Mouse (Mus musculus) CH12.LX (cell line): Measurements from ENCODE around the gene Lhb. TPM values are rescaled to one million over a fixed set of nuclear protein-coding genes. Genes with fewer than 3 reads are reported as not detected.

Experiments used
- DNase-seq: peaks from one replicate; pipeline ENCODE4 v3.0.0-alpha.2; 2013; ENCODE audit errors: extremely low read depth
- H3K27ac ChIP-seq: 2 replicates; pipeline ENCODE4 v1.5.1; 2012; ENCODE audit warnings: low read depth, mild to moderate bottlenecking, control low read depth, moderate library complexity; ENCODE audit not compliant: insufficient read depth
- H3K27me3 ChIP-seq: replicated peaks from 2 replicates; pipeline ENCODE3; 2012; ENCODE audit warnings: inconsistent platforms
- H3K36me3 ChIP-seq, 2 experiments: replicated peaks in 1 of 2; 2 replicates each; pipeline versions ENCODE3 to v1.6.1; 2012; ENCODE audit warnings: inconsistent platforms in 1 of 2, low read length in 1 of 2, mild to moderate bottlenecking in 1 of 2, mixed read lengths in 1 of 2, moderate library complexity in 1 of 2; ENCODE audit not compliant: control insufficient read depth in 1 of 2, insufficient read depth in 1 of 2
- H3K4me1 ChIP-seq, 2 experiments: 2 replicates each; pipeline ENCODE4 v1.6.1; 2012; ENCODE audit warnings: inconsistent platforms in 1 of 2, moderate library complexity in 1 of 2; ENCODE audit not compliant: insufficient read depth in 2 of 2, control insufficient read depth in 1 of 2
- H3K4me2 ChIP-seq: 2 replicates; pipeline ENCODE4 v1.6.1; 2012; ENCODE audit warnings: low read depth, mild to moderate bottlenecking, control low read depth; ENCODE audit not compliant: poor library complexity, insufficient read depth, severe bottlenecking
- H3K4me3 ChIP-seq, 3 experiments: fragments of 150-350 bp in 1 of 3; sonication (generic) in 1 of 3; replicated peaks in 1 of 3; 2 replicates each; pipeline versions ENCODE3 to v1.5.1; 2011 to 2012; ENCODE audit warnings: low read depth in 2 of 3, low read length in 2 of 3, mild to moderate bottlenecking in 2 of 3, moderate library complexity in 2 of 3, control low read depth in 1 of 3, improper control_type of control experiment in 1 of 3, inconsistent platforms in 1 of 3, mixed read lengths in 1 of 3; ENCODE audit not compliant: poor library complexity in 1 of 3
- H3K79me2 ChIP-seq: replicated peaks from 2 replicates; pipeline ENCODE4 v1.6.1; 2012; ENCODE audit warnings: mild to moderate bottlenecking, moderate library complexity; ENCODE audit not compliant: control insufficient read depth, poor library complexity, insufficient read depth, severe bottlenecking; ENCODE audit errors: extremely low read depth
- H3K9ac ChIP-seq: 2 replicates; pipeline ENCODE4 v1.6.1; 2012; ENCODE audit warnings: low read depth, mild to moderate bottlenecking, control low read depth, moderate library complexity; ENCODE audit not compliant: insufficient read depth
- H3K9me3 ChIP-seq: replicated peaks from 2 replicates; pipeline ENCODE3; 2012; ENCODE audit warnings: low read length, inconsistent platforms, mixed read lengths
- CHD1 ChIP-seq: IDR thresholded peaks from 2 replicates; pipeline ENCODE4 v1.6.1; 2012; ENCODE audit warnings: low read depth, low read length, improper control_type of control experiment, inconsistent platforms
- CHD2 ChIP-seq: IDR thresholded peaks from 2 replicates; pipeline ENCODE4 v1.6.1; 2011; ENCODE audit warnings: low read length, improper control_type of control experiment
- E2F4 ChIP-seq: IDR thresholded peaks from 2 replicates; pipeline ENCODE4 v1.6.1; 2011; ENCODE audit warnings: low read depth, low read length, improper control_type of control experiment; ENCODE audit not compliant: insufficient replicate concordance
- ETS1 ChIP-seq: conservative IDR thresholded peaks from 2 replicates; pipeline ENCODE4 v1.6.1; 2012; ENCODE audit warnings: low read depth, mild to moderate bottlenecking, inconsistent platforms, low read length, improper control_type of control experiment, moderate library complexity
- JUND ChIP-seq: conservative IDR thresholded peaks from 2 replicates; pipeline ENCODE4 v1.6.1; 2011; ENCODE audit warnings: low read depth, low read length, improper control_type of control experiment
- KAT2A ChIP-seq: IDR thresholded peaks from 2 replicates; pipeline ENCODE4 v1.6.1; 2012; ENCODE audit warnings: low read length, improper control_type of control experiment, inconsistent platforms; ENCODE audit not compliant: insufficient replicate concordance
- MAFK ChIP-seq: IDR thresholded peaks from 2 replicates; pipeline ENCODE4 v1.6.1; 2011; ENCODE audit warnings: low read length, improper control_type of control experiment; ENCODE audit not compliant: insufficient replicate concordance
- MYC ChIP-seq: IDR thresholded peaks from 2 replicates; pipeline ENCODE4 v1.6.1; 2011; ENCODE audit warnings: low read depth, mild to moderate bottlenecking, improper control_type of control experiment, low read length
- POLR2A ChIP-seq: IDR thresholded peaks from 2 replicates; pipeline ENCODE4 v1.6.1; 2011; ENCODE audit warnings: low read depth, mild to moderate bottlenecking, improper control_type of control experiment, low read length
- POLR2AphosphoS2 ChIP-seq: IDR thresholded peaks from 2 replicates; pipeline ENCODE4 v1.6.1; 2011; ENCODE audit warnings: low read depth, low read length, improper control_type of control experiment
- RAD21 ChIP-seq: IDR thresholded peaks from 2 replicates; pipeline ENCODE4 v1.6.1; 2011; ENCODE audit warnings: low read depth, mild to moderate bottlenecking, low read length, improper control_type of control experiment, moderate library complexity
- SMC3 ChIP-seq: IDR thresholded peaks from 2 replicates; pipeline ENCODE4 v1.6.1; 2011; ENCODE audit warnings: low read depth, low read length, improper control_type of control experiment
- ZC3H11A ChIP-seq: IDR thresholded peaks from 2 replicates; pipeline ENCODE4 v1.6.1; 2012; ENCODE audit warnings: low read depth, mild to moderate bottlenecking, inconsistent platforms, low read length, improper control_type of control experiment
- ZMIZ1 ChIP-seq: IDR thresholded peaks from 2 replicates; pipeline ENCODE4 v1.6.1; 2012; ENCODE audit warnings: low read depth, mild to moderate bottlenecking, inconsistent platforms, low read length, improper control_type of control experiment
- dilution Hi-C: fragments of 300-500 bp; cut with MboI; formaldehyde crosslinking; loops from 2 replicates; pipeline ENCODE4 v1.14.3; 2020; ENCODE audit warnings: low sequenced_read_pairs; ENCODE audit not compliant: extremely low pct_unique_long_range_greater_than_20kb, extremely low pct_ligation_motif_present
- in situ Hi-C: fragments of 300-500 bp; cut with MboI; formaldehyde crosslinking; loops from 3 replicates; pipeline ENCODE4 v1.14.3; 2019; ENCODE audit warnings: low sequenced_read_pairs, low pct_ligation_motif_present, low pct_unique_long_range_greater_than_20kb, mixed read lengths
- polyA plus RNA-seq: library from polyadenylated mRNA; unstranded; fragments of >175 nt; gene quantifications from 2 replicates; pipeline ENCODE4 v1.2.1, GENCODE M21; 2012; ENCODE audit warnings: low read depth; ENCODE audit not compliant: insufficient read length
- total RNA-seq, 2 experiments: library from RNA; depleted of rRNA; stranded (reverse); fragments of 300-350 nt in 1 of 2; fragments of >200 nt in 1 of 2; gene quantifications; 2 replicates each; pipeline ENCODE4 v1.2.3; 2012 to 2014

Lhb gene
- total and polyA plus RNA-seq, 3 experiments: not detected

DNA sequence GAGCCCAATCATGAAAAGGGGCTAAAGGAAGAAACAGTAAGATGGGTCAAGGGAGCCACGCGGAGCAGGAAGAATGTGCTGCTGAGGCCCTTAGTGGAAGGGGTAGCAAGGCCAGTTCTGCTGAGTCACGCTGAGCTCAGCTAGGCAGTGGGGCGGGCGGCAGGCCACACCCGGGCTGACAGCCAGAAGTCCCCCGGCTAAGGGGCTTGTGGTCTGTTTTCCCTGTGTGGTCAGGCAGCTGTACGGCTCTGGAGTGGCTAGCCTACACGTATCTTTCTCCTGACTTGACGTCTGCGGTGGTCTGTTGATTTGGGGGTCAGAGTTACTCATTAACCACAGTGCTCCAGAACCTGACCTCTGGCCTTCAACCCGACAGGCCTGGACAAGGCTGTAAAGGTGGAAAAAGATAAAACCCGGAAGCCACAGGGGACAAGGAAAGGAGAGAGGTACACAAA lies 40.3 kb downstream of the Lhb start (continued):
- TF ChIP-seq ZMIZ1 (no peak), SMC3 (no peak), RAD21 (no peak), ETS1 (peak; percentile 51), CHD2 (no peak), ZC3H11A (no peak)

GRCm38 (mm10) chr7:45461326-45461725 lies 40.7 kb downstream of the Lhb start:
- H3K4me1 ChIP-seq: peaks cover 16 to 48% of the 10 kb centered on the region in 2 experiments
- no peaks in the 10 kb centered on the region for H3K27me3 ChIP-seq
- peak overlapping the region; percentile 80; the same call in 1 of the 2 replicates for H3K27ac ChIP-seq
- H3K4me2 ChIP-seq: no peak overlapping the region
- H3K4me3 ChIP-seq: no peak overlapping the region
- in situ Hi-C loops: loop anchor here (10.0 kb wide), 1 partner anchor 223 kb away; the partner anchor contains the start of gene Ntn5
- H3K9ac ChIP-seq: peak overlapping the region; percentile 24; the same call in 1 of the 2 replicates
- no peak for DNase-seq
- dilution Hi-C loops: no loop called here
- H3K36me3 ChIP-seq: peaks cover 39 to 60% of the 10 kb centered on the region in 2 experiments
- no peaks in the 10 kb centered on the region for H3K9me3 ChIP-seq
- H3K79me2 ChIP-seq: peaks cover 49% of the 10 kb centered on the region
- TF ChIP-seq E2F4: no peak
- no peak for TF ChIP-seq SMC3
- TF ChIP-seq POLR2A: peak; percentile 3; the same call in 1 of the 2 replicates
- no peak for TF ChIP-seq MAFK
- TF ChIP-seq MYC: no peak
- TF ChIP-seq CHD1: no peak
- no peak for TF ChIP-seq POLR2AphosphoS2

- Histone ChIP-seq H3K4me3 (no peak overlapping the region), H3K9me3 (no peaks in the 10 kb centered on the region), H3K36me3 (peaks cover 39 to 57% of the 10 kb centered on the region in 2 experiments), H3K4me2 (no peak overlapping the region), H3K27me3 (no peaks in the 10 kb centered on the region), H3K4me1 (peaks cover 16 to 44% of the 10 kb centered on the region in 2 experiments), H3K79me2 (peaks cover 49% of the 10 kb centered on the region), H3K9ac (no peak overlapping the region), H3K27ac (no peak overlapping the region)
- in situ Hi-C loops: loop anchor here (10.0 kb wide), 1 partner anchor 223 kb away; the partner anchor contains the start of gene Ntn5
- dilution Hi-C loops: no loop called here
- no peak for DNase-seq
- TF ChIP-seq JUND (no peak), KAT2A (no peak), POLR2A (peak; percentile 6; the same call in 1 of the 2 replicates), ZC3H11A (no peak), MAFK (no peak)
These were observed 41.2 kb downstream of the Lhb start for GRCm38 (mm10) chr7:45461781-45462180.
